In genomic region chr11:69934169-69934568, GRCm38 (mm10) we compare ENCODE assay signal across 8 mouse cellular contexts. TPM values are rescaled to one million over a fixed set of nuclear protein-coding genes. Genes with fewer than 3 reads are reported as not detected.
DNase-seq lines count a peak whose midpoint lies in the region; ATAC-seq and TF ChIP-seq lines count a peak whose summit lies in the region.

No protein-coding gene starts in this region.

- ATAC-seq in forebrain, embryonic 11.5 days (replicated peaks; ENCODE audit: low FRiP score): 0 out of 2 replicates have a peak, but pooled peaks have one; percentile 40
- ATAC-seq in heart, postnatal 0 days (ENCODE audit: insufficient read depth, low read depth): peak; percentile 59
- ATAC-seq in neutrophil, adult 5-6 weeks (ENCODE audit: extremely low read depth, insufficient number of reproducible peaks, low FRiP score, poor library complexity, severe bottlenecking): peak; percentile 68

- H3K27ac ChIP-seq in CH12.LX (ENCODE audit: insufficient read depth, low read depth): no peak overlapping the region
- no peak overlapping the region for H3K27ac ChIP-seq in forebrain, embryonic 11.5 days (ENCODE audit: low read depth, low read length)
- no peak overlapping the region for H3K27ac ChIP-seq in heart, postnatal 0 days (ENCODE audit: low read depth)

- dilution Hi-C loops in CH12.LX (cut with MboI; ENCODE audit: extremely low pct_ligation_motif_present, extremely low pct_unique_long_range_greater_than_20kb, low sequenced_read_pairs): no loop called here

- peak overlapping the region; percentile 92 for H3K4me2 ChIP-seq in CH12.LX (ENCODE audit: insufficient read depth, low read depth, poor library complexity, severe bottlenecking)
- H3K4me2 ChIP-seq in forebrain, embryonic 11.5 days (ENCODE audit: low read depth, low read length, severe bottlenecking): peak overlapping the region; percentile 45
- peak overlapping the region; percentile 43 for H3K4me2 ChIP-seq in heart, postnatal 0 days (ENCODE audit: low read depth, low read length)

- peak; percentile 45 to 99 for TF ChIP-seq CTCF in CH12.LX (conservative IDR thresholded peaks at IDR 0.05 in 1 of 2, IDR thresholded peaks at IDR 0.05 in 1 of 2; ENCODE audit: low read depth in 2 of 2, low read length in 2 of 2)
- peak; percentile 89 for TF ChIP-seq CTCF in heart, postnatal 0 days (IDR thresholded peaks at IDR 0.05; ENCODE audit: low read depth)
- peak; percentile 76 for TF ChIP-seq CTCF in lung, adult 2 months (IDR thresholded peaks at IDR 0.05; ENCODE audit: insufficient read depth, low read length)

- TF ChIP-seq EP300 in CH12.LX (IDR thresholded peaks at IDR 0.05; ENCODE audit: low read length): no peak; the same call in 1 of the 2 replicates
- TF ChIP-seq EP300 in heart, postnatal 0 days (IDR thresholded peaks at IDR 0.05; ENCODE audit: low read depth): no peak

- H3K27me3 ChIP-seq in CH12.LX (replicated peaks): peaks cover 50% of the 10 kb centered on the region
- peaks cover 30% of the 10 kb centered on the region for H3K27me3 ChIP-seq in forebrain, embryonic 11.5 days (ENCODE audit: control insufficient read depth, insufficient read depth, low read length)
- H3K27me3 ChIP-seq in heart, postnatal 0 days (ENCODE audit: control insufficient read depth, insufficient read depth, low read length): peaks cover 8% of the 10 kb centered on the region

- no peaks in the 10 kb centered on the region for H3K9me3 ChIP-seq in CH12.LX (replicated peaks; ENCODE audit: low read length)
- H3K9me3 ChIP-seq in forebrain, embryonic 11.5 days (ENCODE audit: control insufficient read depth, low read length): no peaks in the 10 kb centered on the region
- no peaks in the 10 kb centered on the region for H3K9me3 ChIP-seq in heart, postnatal 0 days (replicated peaks; ENCODE audit: control insufficient read depth, low read length)

- TF ChIP-seq RAD21 in CH12.LX (IDR thresholded peaks at IDR 0.05; ENCODE audit: low read depth, low read length): no peak; the same call in none of the 2 replicates

- no peaks in the 10 kb centered on the region for H3K36me3 ChIP-seq in CH12.LX (replicated peaks in 1 of 2; ENCODE audit: control insufficient read depth in 1 of 2, insufficient read depth in 1 of 2, low read length in 1 of 2)
- H3K36me3 ChIP-seq in forebrain, embryonic 11.5 days (ENCODE audit: control insufficient read depth, insufficient read depth, low read length): no peaks in the 10 kb centered on the region
- no peaks in the 10 kb centered on the region for H3K36me3 ChIP-seq in heart, postnatal 0 days (replicated peaks; ENCODE audit: control insufficient read depth, insufficient read depth, low read length)

- peaks cover 5 to 63% of the 10 kb centered on the region in 2 experiments for H3K4me1 ChIP-seq in CH12.LX (ENCODE audit: control insufficient read depth in 1 of 2, insufficient read depth in 2 of 2)
- peaks cover 12% of the 10 kb centered on the region for H3K4me1 ChIP-seq in forebrain, embryonic 11.5 days (replicated peaks; ENCODE audit: control insufficient read depth, insufficient read depth, low read length)
- H3K4me1 ChIP-seq in heart, postnatal 0 days (ENCODE audit: control insufficient read depth, insufficient read depth): peaks cover 30% of the 10 kb centered on the region
- peaks cover 4% of the 10 kb centered on the region for H3K4me1 ChIP-seq in lung, adult 2 months (ENCODE audit: control insufficient read depth, insufficient read depth, low read length)

- in situ Hi-C loops in CH12.LX (cut with MboI; ENCODE audit: low pct_ligation_motif_present, low pct_unique_long_range_greater_than_20kb, low sequenced_read_pairs): no loop called here

- H3K9ac ChIP-seq in CH12.LX (ENCODE audit: insufficient read depth, low read depth): peak overlapping the region; percentile 21; the same call in 1 of the 2 replicates
- H3K9ac ChIP-seq in forebrain, embryonic 11.5 days (ENCODE audit: low read length): peak overlapping the region; percentile 24; the same call in 1 of the 2 replicates
- H3K9ac ChIP-seq in heart, postnatal 0 days (replicated peaks; ENCODE audit: low read depth, low read length): no peak overlapping the region

- no peak overlapping the region for H3K4me3 ChIP-seq in CH12.LX (replicated peaks in 1 of 3; ENCODE audit: low read depth in 2 of 3, low read length in 2 of 3, poor library complexity in 1 of 3)
- 0 out of 2 replicates have a peak overlapping the region, but pooled peaks have one; percentile 12 for H3K4me3 ChIP-seq in forebrain, embryonic 11.5 days (ENCODE audit: low read depth, low read length)
- H3K4me3 ChIP-seq in heart, postnatal 0 days (ENCODE audit: low read depth, low read length): no peak overlapping the region; the same call in 1 of the 2 replicates
- H3K4me3 ChIP-seq in lung, adult 2 months (replicated peaks; ENCODE audit: extremely low read depth, low read depth, low read length): no peak overlapping the region

- no peaks in the 10 kb centered on the region for H3K79me2 ChIP-seq in CH12.LX (replicated peaks; ENCODE audit: control insufficient read depth, extremely low read depth, insufficient read depth, poor library complexity, severe bottlenecking)

- 2% methylated on average over 18 of the region's 18 CpGs for WGBS in forebrain, embryonic 11.5 days
- whole genome bisulfite sequencing in heart, postnatal 0 days: 1% methylated on average over 18 of the region's 18 CpGs
- under 1% methylated on average over 18 of the region's 18 CpGs for WGBS in lung, adult 2 months

- DNase-seq in CH12.LX (ENCODE audit: extremely low read depth): peak; percentile 94
- DNase-seq in c-Kit-positive CD71-positive TER-119-negative erythroid progenitor cells, embryonic 14.5 days (ENCODE audit: low read depth): peak; percentile 92
- DNase-seq in forebrain, embryonic 11.5 days (ENCODE audit: low spot score): peak; percentile 98
- peak; percentile 91 for DNase-seq in heart, postnatal 0 days (ENCODE audit: low spot score)
- peak; percentile 87 to 98 for DNase-seq in kidney, postnatal 36 days
- DNase-seq in lung, adult 2 months: peak; percentile 94
- DNase-seq in thymus, adult 18-20 months: peak; percentile 76 to 81

- TF ChIP-seq POLR2A in CH12.LX (IDR thresholded peaks at IDR 0.05; ENCODE audit: low read depth, low read length): no peak
- TF ChIP-seq POLR2A in lung, adult 2 months (IDR thresholded peaks at IDR 0.05; ENCODE audit: borderline replicate concordance, extremely low read depth, low read depth, low read length): no peak

TF ChIP-seq in CH12.LX, 34 proteins besides CTCF, POLR2A, EP300 and RAD21 (continues in another document):
- TF ChIP-seq IRF4 (IDR thresholded peaks at IDR 0.05; ENCODE audit: low read depth, low read length): peak; percentile 77
- 0 out of 2 replicates have a peak, but pooled peaks have one; percentile 40 for TF ChIP-seq TCF12 (IDR thresholded peaks at IDR 0.05; ENCODE audit: low read depth, low read length)
- peak; percentile 51; the same call in 1 of the 2 replicates for TF ChIP-seq HCFC1 (IDR thresholded peaks at IDR 0.05; ENCODE audit: low read depth, low read length)

RNA-seq across cellular contexts. Expression of gene Ybx2, which starts 1.4 kb away (rescaled TPM):
- total RNA-seq in CH12.LX (2012; rRNA removed) (0.25 TPM in 1 of 2 replicates, not detected in the other), CH12.LX (2014; rRNA removed) (not detected in 2 replicates)
- polyA plus RNA-seq in CH12.LX (2012; ENCODE audit: insufficient read length, low read depth): 0.39 TPM in 1 of 2 replicates, not detected in the other
- 7.1 and 10.1 TPM in 2 replicates for polyA plus RNA-seq in forebrain, embryonic 11.5 days (2014; fragmentation: Nextera tagmentation; extraction: Ambion mirVana)
- total RNA-seq in heart, postnatal 0 days (2014; rRNA removed; ENCODE audit: low replicate concordance): 16.0 and 25.6 TPM in 2 replicates
- polyA plus RNA-seq in heart, postnatal 0 days (2015; fragmentation: Nextera tagmentation; extraction: Ambion mirVana): 4.9 and 7.9 TPM in 2 replicates
- polyA plus RNA-seq in lung, adult 2 months (2012; rRNA removed): 4.6 and 6.7 TPM in 2 replicates
- not detected in 2 replicates for total RNA-seq in neutrophil, adult 5-6 weeks (2017)

RNA-seq across cellular contexts. Expression of gene Eif5a, which starts 12.4 kb away (rescaled TPM):
- 1,419 and 1,651 TPM in 2 replicates for total RNA-seq in CH12.LX (2012; rRNA removed)
- 2,535 and 2,729 TPM in 2 replicates for total RNA-seq in CH12.LX (2014; rRNA removed)
- polyA plus RNA-seq in CH12.LX (2012; ENCODE audit: insufficient read length, low read depth): 3,314 and 3,421 TPM in 2 replicates
- 2,045 and 2,063 TPM in 2 replicates for polyA plus RNA-seq in forebrain, embryonic 11.5 days (2014; fragmentation: Nextera tagmentation; extraction: Ambion mirVana)
- total RNA-seq in heart, postnatal 0 days (2014; rRNA removed; ENCODE audit: low replicate concordance): 469 and 504 TPM in 2 replicates
- 961 and 973 TPM in 2 replicates for polyA plus RNA-seq in heart, postnatal 0 days (2015; fragmentation: Nextera tagmentation; extraction: Ambion mirVana)
- 216 and 372 TPM in 2 replicates for polyA plus RNA-seq in lung, adult 2 months (2012; rRNA removed)
- 155 and 165 TPM in 2 replicates for total RNA-seq in neutrophil, adult 5-6 weeks (2017)

RNA-seq across cellular contexts. Expression of gene Slc2a4, which starts 13.8 kb away (rescaled TPM):
- total RNA-seq in CH12.LX (2012; rRNA removed) (2.2 and 2.6 TPM in 2 replicates), CH12.LX (2014; rRNA removed) (3.1 and 3.8 TPM in 2 replicates)
- polyA plus RNA-seq in CH12.LX (2012; ENCODE audit: insufficient read length, low read depth): 2.3 and 2.4 TPM in 2 replicates
- 13.7 and 14.8 TPM in 2 replicates for polyA plus RNA-seq in forebrain, embryonic 11.5 days (2014; fragmentation: Nextera tagmentation; extraction: Ambion mirVana)
- total RNA-seq in heart, postnatal 0 days (2014; rRNA removed; ENCODE audit: low replicate concordance): 235 and 267 TPM in 2 replicates
- polyA plus RNA-seq in heart, postnatal 0 days (2015; fragmentation: Nextera tagmentation; extraction: Ambion mirVana): 89.2 and 89.7 TPM in 2 replicates
- polyA plus RNA-seq in lung, adult 2 months (2012; rRNA removed): 22.3 and 40.4 TPM in 2 replicates
- total RNA-seq in neutrophil, adult 5-6 weeks (2017): not detected in 2 replicates

RNA-seq across cellular contexts. Expression of gene Gps2, which starts 20.5 kb away (rescaled TPM):
- total RNA-seq in CH12.LX (2012; rRNA removed) (29.4 and 35.9 TPM in 2 replicates), CH12.LX (2014; rRNA removed) (25.0 and 27.4 TPM in 2 replicates)
- 69.2 and 73.6 TPM in 2 replicates for polyA plus RNA-seq in CH12.LX (2012; ENCODE audit: insufficient read length, low read depth)
- polyA plus RNA-seq in forebrain, embryonic 11.5 days (2014; fragmentation: Nextera tagmentation; extraction: Ambion mirVana): 99.2 and 106 TPM in 2 replicates
- 48.6 and 72.4 TPM in 2 replicates for total RNA-seq in heart, postnatal 0 days (2014; rRNA removed; ENCODE audit: low replicate concordance)
- 37.1 and 38.1 TPM in 2 replicates for polyA plus RNA-seq in heart, postnatal 0 days (2015; fragmentation: Nextera tagmentation; extraction: Ambion mirVana)
- 104 and 112 TPM in 2 replicates for polyA plus RNA-seq in lung, adult 2 months (2012; rRNA removed)
- 103 TPM in 2 replicates for total RNA-seq in neutrophil, adult 5-6 weeks (2017)

RNA-seq across cellular contexts. Expression of gene Cldn7, which starts 30.4 kb away (rescaled TPM):
- not detected in 2 replicates for total RNA-seq in CH12.LX (2012; rRNA removed)
- total RNA-seq in CH12.LX (2014; rRNA removed): not detected in 2 replicates
- not detected in 2 replicates for polyA plus RNA-seq in CH12.LX (2012; ENCODE audit: insufficient read length, low read depth)
- 3.2 and 6.4 TPM in 2 replicates for polyA plus RNA-seq in forebrain, embryonic 11.5 days (2014; fragmentation: Nextera tagmentation; extraction: Ambion mirVana)
- 0.93 TPM in 1 of 2 replicates, not detected in the other for total RNA-seq in heart, postnatal 0 days (2014; rRNA removed; ENCODE audit: low replicate concordance)
- polyA plus RNA-seq in heart, postnatal 0 days (2015; fragmentation: Nextera tagmentation; extraction: Ambion mirVana): 0.64 and 1.8 TPM in 2 replicates
- 60.5 and 63.7 TPM in 2 replicates for polyA plus RNA-seq in lung, adult 2 months (2012; rRNA removed)
- 0.47 TPM in 1 of 2 replicates, not detected in the other for total RNA-seq in neutrophil, adult 5-6 weeks (2017)
